ENCODE assay signal across 27 mouse cellular contexts in genomic region chr13:107087355-107087754, GRCm38 (mm10).
DNase-seq lines count a peak whose midpoint lies in the region; ATAC-seq and TF ChIP-seq lines count a peak whose summit lies in the region.
"Had no signal": no experiment of that assay in that cellular context is flagged by ENCODE, and none has a peak within 500 bp of the region (broad histone marks: within the 10 kb centered on the region; RNA-seq: fewer than 3 reads in every experiment).

No protein-coding gene starts in this region.

- peak; percentile 92 for ATAC-seq in liver, embryonic 11.5 days (replicated peaks; ENCODE audit: low FRiP score)
- peak; percentile 68 for ATAC-seq in liver, postnatal 0 days
- ATAC-seq in midbrain, embryonic 15.5 days (replicated peaks) = no peak
- ATAC-seq: forebrain, postnatal 0 days; intestine, embryonic 15.5 days had no signal

- H3K4me1 ChIP-seq in MEL (ENCODE audit: control insufficient read depth in 1 of 2, insufficient read depth in 2 of 2, low read length in 2 of 2) = peaks cover 8 to 10% of the 10 kb centered on the region in 2 experiments
- H3K4me1 ChIP-seq in liver, embryonic 11.5 days (replicated peaks; ENCODE audit: control insufficient read depth, insufficient read depth, low read length) = peaks cover 13% of the 10 kb centered on the region
- peaks cover 6% of the 10 kb centered on the region for H3K4me1 ChIP-seq in liver, postnatal 0 days (ENCODE audit: insufficient read depth)
- no peaks in the 10 kb centered on the region for H3K4me1 ChIP-seq in midbrain, embryonic 15.5 days
- H3K4me1 ChIP-seq: heart, embryonic 15.5 days; hindbrain, embryonic 15.5 days; intestine, embryonic 15.5 days; limb, embryonic 12.5 days; midbrain, embryonic 10.5 days had no signal

- no peaks in the 10 kb centered on the region for H3K79me2 ChIP-seq in MEL (ENCODE audit: control insufficient read depth, insufficient read depth, low read length, poor library complexity)

- no peak for TF ChIP-seq RAD21 in MEL (IDR thresholded peaks at IDR 0.05; ENCODE audit: low read depth, low read length)

- no peak overlapping the region for H3K9ac ChIP-seq in MEL (ENCODE audit: control insufficient read depth, low read depth, low read length, poor library complexity, severe bottlenecking)
- no peak overlapping the region for H3K9ac ChIP-seq in liver, embryonic 11.5 days (ENCODE audit: low read depth, low read length)
- no peak overlapping the region for H3K9ac ChIP-seq in liver, postnatal 0 days (replicated peaks)
- no peak overlapping the region for H3K9ac ChIP-seq in midbrain, embryonic 15.5 days
- H3K9ac ChIP-seq: forebrain, postnatal 0 days; heart, embryonic 15.5 days; hindbrain, embryonic 15.5 days; intestine, embryonic 15.5 days; limb, embryonic 12.5 days had no signal

- DNase-seq in embryo, embryonic 10 days (ENCODE audit: low spot score) = peak; percentile 29
- DNase-seq in embryo, embryonic 9.5 days (ENCODE audit: extremely low spot score) = no peak
- peak; percentile 57 for DNase-seq in MEL (ENCODE audit: low read depth, low spot score)
- DNase-seq in liver, embryonic 11.5 days (ENCODE audit: low spot score) = no peak
- no peak for DNase-seq in liver, postnatal 0 days
- DNase-seq in adipocyte (ENCODE audit: low spot score) = no peak
- DNase-seq in adrenal gland, postnatal 14 days = no peak
- DNase-seq: adrenal gland, postnatal 36 days; cerebellum, adult 11-12 months; cerebellum, postnatal 10 days; forebrain, postnatal 0 days; gastrocnemius, postnatal 25 days; heart, adult 2 months; heart, postnatal 4 days; kidney, adult 9 months; kidney, postnatal 14 days; lung, adult 2 months; right cerebral cortex, adult 18-20 months; thymus, adult 2 months; thymus, postnatal 4 days had no signal

- TF ChIP-seq EP300 in MEL (IDR thresholded peaks at IDR 0.05; ENCODE audit: low read depth in 1 of 2, low read length in 2 of 2) = peak; percentile 57 to 59
- TF ChIP-seq EP300 in liver, postnatal 0 days (IDR thresholded peaks at IDR 0.05; ENCODE audit: low read depth) = peak; percentile 41; the same call in 1 of the 2 replicates

- 60% methylated on average over 6 of the region's 6 CpGs for WGBS in liver, embryonic 11.5 days
- WGBS in liver, postnatal 0 days (ENCODE audit: insufficient replicate concordance) = 65% methylated on average over 6 of the region's 6 CpGs
- 77% methylated on average over 6 of the region's 6 CpGs for WGBS in midbrain, embryonic 15.5 days

- no peaks in the 10 kb centered on the region for H3K9me3 ChIP-seq in MEL (replicated peaks; ENCODE audit: insufficient read depth, low read length)
- no peaks in the 10 kb centered on the region for H3K9me3 ChIP-seq in liver, embryonic 11.5 days (ENCODE audit: control insufficient read depth, low read length)
- H3K9me3 ChIP-seq in liver, postnatal 0 days (ENCODE audit: low read length) = no peaks in the 10 kb centered on the region
- no peaks in the 10 kb centered on the region for H3K9me3 ChIP-seq in midbrain, embryonic 15.5 days
- H3K9me3 ChIP-seq: forebrain, embryonic 10.5 days; heart, embryonic 15.5 days; hindbrain, embryonic 15.5 days; intestine, embryonic 15.5 days; limb, embryonic 12.5 days; midbrain, embryonic 10.5 days had no signal

- H3K36me3 ChIP-seq in MEL (ENCODE audit: control insufficient read depth in 1 of 2, insufficient read depth in 2 of 2, low read length in 2 of 2) = peaks cover 0 to 11% of the 10 kb centered on the region in 2 experiments; a peak in 2 of 4 replicates
- H3K36me3 ChIP-seq in liver, embryonic 11.5 days (ENCODE audit: control insufficient read depth, insufficient read depth, low read length) = no peaks in the 10 kb centered on the region
- peaks cover 4% of the 10 kb centered on the region; the same call in 1 of the 2 replicates for H3K36me3 ChIP-seq in liver, postnatal 0 days (replicated peaks; ENCODE audit: insufficient read depth, low read length)
- no peaks in the 10 kb centered on the region for H3K36me3 ChIP-seq in midbrain, embryonic 15.5 days (replicated peaks)
- H3K36me3 ChIP-seq: forebrain, embryonic 10.5 days; heart, embryonic 15.5 days; hindbrain, embryonic 15.5 days; intestine, embryonic 15.5 days; limb, embryonic 12.5 days; midbrain, embryonic 10.5 days had no signal

- H3K4me3 ChIP-seq in MEL (ENCODE audit: control insufficient read depth in 1 of 2, insufficient read depth in 1 of 2, low read depth in 2 of 2, low read length in 2 of 2) = no peak overlapping the region
- H3K4me3 ChIP-seq in liver, embryonic 11.5 days (ENCODE audit: low read depth, low read length) = no peak overlapping the region
- no peak overlapping the region for H3K4me3 ChIP-seq in liver, postnatal 0 days (ENCODE audit: low read depth, low read length)
- H3K4me3 ChIP-seq in midbrain, embryonic 15.5 days = no peak overlapping the region
- H3K4me3 ChIP-seq: forebrain, embryonic 10.5 days; heart, adult 2 months; heart, embryonic 15.5 days; hindbrain, embryonic 15.5 days; intestine, embryonic 15.5 days; limb, embryonic 12.5 days; midbrain, embryonic 10.5 days had no signal

- no peak for TF ChIP-seq CTCF in MEL (IDR thresholded peaks at IDR 0.05 in 2 of 3, conservative IDR thresholded peaks at IDR 0.05 in 1 of 3; ENCODE audit: control insufficient read depth in 1 of 3, insufficient read depth in 1 of 3, low read depth in 2 of 3, low read length in 3 of 3, poor library complexity in 1 of 3, severe bottlenecking in 1 of 3)
- TF ChIP-seq CTCF in liver, postnatal 0 days (IDR thresholded peaks at IDR 0.05; ENCODE audit: low read depth) = no peak

- no peak for TF ChIP-seq POLR2A in MEL (IDR thresholded peaks at IDR 0.05; ENCODE audit: control insufficient read depth in 1 of 2, insufficient read depth in 1 of 2, low read depth in 1 of 2, low read length in 2 of 2, poor library complexity in 1 of 2)

- no peak overlapping the region for H3K4me2 ChIP-seq in liver, embryonic 11.5 days
- no peak overlapping the region for H3K4me2 ChIP-seq in liver, postnatal 0 days (ENCODE audit: low read depth, low read length)
- H3K4me2 ChIP-seq in midbrain, embryonic 15.5 days = no peak overlapping the region
- H3K4me2 ChIP-seq: heart, embryonic 15.5 days; hindbrain, embryonic 15.5 days; intestine, embryonic 15.5 days; limb, embryonic 12.5 days had no signal

- H3K27me3 ChIP-seq in MEL (ENCODE audit: control insufficient read depth in 1 of 2, insufficient read depth in 2 of 2, low read length in 2 of 2) = no peaks in the 10 kb centered on the region
- H3K27me3 ChIP-seq in liver, embryonic 11.5 days (replicated peaks; ENCODE audit: control insufficient read depth, insufficient read depth, low read length) = no peaks in the 10 kb centered on the region
- H3K27me3 ChIP-seq in liver, postnatal 0 days (ENCODE audit: insufficient read depth, low read length) = no peaks in the 10 kb centered on the region
- H3K27me3 ChIP-seq in midbrain, embryonic 15.5 days (replicated peaks) = no peaks in the 10 kb centered on the region
- H3K27me3 ChIP-seq: heart, embryonic 15.5 days; hindbrain, embryonic 15.5 days; intestine, embryonic 15.5 days; limb, embryonic 12.5 days had no signal

- H3K27ac ChIP-seq in MEL (ENCODE audit: control insufficient read depth, low read depth, low read length) = no peak overlapping the region
- H3K27ac ChIP-seq in liver, embryonic 11.5 days (ENCODE audit: low read depth, low read length) = no peak overlapping the region
- H3K27ac ChIP-seq in liver, postnatal 0 days (ENCODE audit: low read depth) = no peak overlapping the region
- no peak overlapping the region for H3K27ac ChIP-seq in midbrain, embryonic 15.5 days
- H3K27ac ChIP-seq: forebrain, embryonic 10.5 days; heart, adult 2 months; heart, embryonic 15.5 days; hindbrain, embryonic 15.5 days; intestine, embryonic 15.5 days; limb, embryonic 12.5 days; midbrain, embryonic 10.5 days had no signal

TF ChIP-seq in MEL, 35 proteins besides CTCF, POLR2A, EP300 and RAD21:
- TF ChIP-seq TCF12 (IDR thresholded peaks at IDR 0.05; ENCODE audit: low read depth, low read length) (peak; percentile 64; the same call in 1 of the 2 replicates), ETS1 (IDR thresholded peaks at IDR 0.05; ENCODE audit: low read depth, low read length) (peak; percentile 56), GATA1 (IDR thresholded peaks at IDR 0.05; ENCODE audit: low read depth, low read length) (peak; percentile 62), SIN3A (IDR thresholded peaks at IDR 0.05; ENCODE audit: low read length) (no peak), TAL1 (IDR thresholded peaks at IDR 0.05; ENCODE audit: low read length) (peak; percentile 66)
TF ChIP-seq in MEL: peak in this region for 4.

Comparison
In these comparisons a context has a peak if more than half of its experiments do, and no peak if none do; other contexts are left out.
1. DNase-seq: peak in embryo, embryonic 10 days (single experiment) and MEL (single experiment); none in embryo, embryonic 9.5 days (single experiment), liver, embryonic 11.5 days (single experiment), liver, postnatal 0 days (single experiment), adipocyte (single experiment) and adrenal gland, postnatal 14 days (single experiment).